Mouse (Mus musculus): ENCODE data around the gene Grik5. TPM values are rescaled to one million over a fixed set of nuclear protein-coding genes. Genes with fewer than 3 reads are reported as not detected.
"Not testable (repeated sequence)": the region's sequence is repeated elsewhere in the genome, so short reads cannot be mapped to it uniquely, and the experiment has no call there.

Grik5 gene
- total RNA-seq, 2 experiments from 2014 or later: 204 to 219 TPM

GRCm38 (mm10) chr7:25082510-25082909, 10.4 kb upstream of the Grik5 start:
- DNase-seq: peak; percentile 41

GRCm38 (mm10) chr7:25080431-25080830, 8.3 kb upstream of the Grik5 start:
- intact Hi-C loops (cut with DNase I): no loop called here

More at GRCm38 (mm10) chr7:25082510-25082909, 10.4 kb upstream of the Grik5 start:
- intact Hi-C loops (cut with DNase I): no loop called here

GRCm38 (mm10) chr7:25079496-25080026, 7.4 kb upstream of the Grik5 start:
- intact Hi-C loops (cut with DNase I): no loop called here
- no peak for DNase-seq

More at GRCm38 (mm10) chr7:25080431-25080830, 8.3 kb upstream of the Grik5 start:
- DNase-seq: no peak

DNA sequence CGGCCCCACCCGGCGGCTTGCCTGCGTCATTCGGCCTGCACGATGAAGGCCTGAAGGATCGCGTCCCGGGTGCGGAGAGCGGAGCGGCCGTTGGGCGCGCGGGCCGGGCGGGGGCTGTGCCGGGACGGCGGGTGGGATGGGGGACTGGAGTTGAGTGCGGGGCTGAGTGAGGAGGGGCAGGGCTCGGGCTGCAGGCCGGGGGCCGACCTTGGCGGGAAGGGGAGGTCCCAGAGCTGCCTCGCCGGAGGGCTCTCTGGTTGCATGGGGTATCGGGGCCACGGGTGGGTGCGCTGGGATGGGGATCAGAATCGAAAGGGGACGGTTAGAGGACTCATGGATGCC, 5.2 kb upstream of the Grik5 start:
- intact Hi-C loops (cut with DNase I): no loop called here
- DNase-seq: no peak

DNA sequence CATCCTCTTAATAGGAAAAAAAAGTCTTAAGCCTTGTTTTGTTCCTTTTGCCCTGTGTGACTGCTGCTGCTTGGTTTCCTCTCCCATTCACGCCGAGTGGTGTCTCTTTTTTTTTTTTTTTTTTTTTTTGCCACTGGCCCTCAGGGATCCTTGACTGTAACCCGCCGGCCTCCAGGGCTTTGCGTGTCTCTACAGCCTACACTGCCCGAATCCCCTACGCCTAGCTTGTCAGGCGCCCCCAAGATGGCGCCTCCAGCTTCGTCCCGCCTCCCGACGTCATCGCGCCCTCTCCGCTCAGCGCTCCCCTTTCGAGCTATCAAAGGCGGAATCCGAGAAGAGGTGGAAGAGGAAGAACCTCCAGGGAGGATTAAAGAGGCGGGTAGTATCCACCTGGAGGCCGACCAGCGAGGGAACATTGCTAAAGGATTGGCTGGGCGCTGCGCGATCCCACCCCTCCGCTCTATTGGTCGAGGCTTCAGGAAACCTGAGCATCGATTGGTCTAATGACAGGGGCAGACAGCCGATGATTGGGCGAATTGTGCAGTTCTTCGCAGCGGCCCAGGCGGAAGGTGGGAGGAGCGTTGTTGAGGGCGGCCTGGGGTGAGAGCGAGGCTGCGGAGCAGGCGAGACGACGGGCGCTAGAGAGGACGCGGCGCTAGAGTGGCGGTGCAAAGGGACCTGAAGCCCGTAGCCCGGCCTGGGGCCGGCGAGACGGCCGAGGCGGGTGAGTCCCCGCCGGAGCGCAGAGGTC, 4.7 kb upstream of the Grik5 start:
- intact Hi-C loops (cut with DNase I): no loop called here
- DNase-seq: peak; percentile 98

DNA sequence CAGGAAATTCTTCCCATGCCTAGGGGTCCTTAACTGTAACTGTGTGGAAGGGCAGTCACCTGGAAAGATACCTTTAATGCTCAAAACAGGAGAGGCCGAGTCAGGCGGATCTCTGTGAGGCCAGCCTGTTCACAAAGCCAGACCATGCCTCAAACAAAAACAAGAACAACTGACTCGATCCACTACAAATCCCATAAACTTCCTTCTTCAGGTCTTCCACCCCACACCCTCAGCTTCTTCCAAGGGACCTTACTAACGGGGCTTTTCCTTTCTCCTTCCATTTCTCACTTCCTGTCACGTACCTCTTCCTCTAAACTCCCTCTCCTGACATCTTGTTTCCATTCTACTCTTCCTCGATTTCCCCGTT, 4.1 kb upstream of the Grik5 start:
- intact Hi-C loops (cut with DNase I): no loop called here
- DNase-seq: no peak

- intact Hi-C loops (cut with DNase I): no loop called here
- no peak for DNase-seq
Measured at GRCm38 (mm10) chr7:25073924-25074323, 1.8 kb upstream of the Grik5 start.

GRCm38 (mm10) chr7:25072716-25073390, 707 bp upstream of the Grik5 start:
- intact Hi-C loops (cut with DNase I): no loop called here
- DNase-seq: peak; percentile 72

DNA sequence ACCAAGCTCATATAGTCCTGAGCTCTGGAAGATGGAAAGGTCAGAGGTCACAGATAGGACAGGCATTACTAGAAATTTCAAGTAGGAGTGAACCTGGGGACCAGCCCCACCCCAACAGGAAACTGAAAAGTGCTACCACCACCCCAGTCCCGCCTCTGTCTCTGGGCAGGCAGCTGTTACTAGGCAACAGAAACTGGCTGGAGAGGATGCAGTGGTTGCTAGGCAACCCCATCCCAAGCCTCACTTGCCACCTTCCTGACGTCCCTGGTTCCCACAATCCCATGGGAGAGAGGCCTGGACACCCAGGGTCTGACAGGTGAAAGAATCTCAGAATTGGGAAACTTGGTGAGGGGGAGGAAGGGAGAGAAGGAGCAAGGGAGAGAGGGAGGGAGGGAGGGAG, 3.4 kb downstream of the Grik5 start:
- intact Hi-C loops (cut with DNase I): no loop called here
- peak; percentile 45 for DNase-seq

DNA sequence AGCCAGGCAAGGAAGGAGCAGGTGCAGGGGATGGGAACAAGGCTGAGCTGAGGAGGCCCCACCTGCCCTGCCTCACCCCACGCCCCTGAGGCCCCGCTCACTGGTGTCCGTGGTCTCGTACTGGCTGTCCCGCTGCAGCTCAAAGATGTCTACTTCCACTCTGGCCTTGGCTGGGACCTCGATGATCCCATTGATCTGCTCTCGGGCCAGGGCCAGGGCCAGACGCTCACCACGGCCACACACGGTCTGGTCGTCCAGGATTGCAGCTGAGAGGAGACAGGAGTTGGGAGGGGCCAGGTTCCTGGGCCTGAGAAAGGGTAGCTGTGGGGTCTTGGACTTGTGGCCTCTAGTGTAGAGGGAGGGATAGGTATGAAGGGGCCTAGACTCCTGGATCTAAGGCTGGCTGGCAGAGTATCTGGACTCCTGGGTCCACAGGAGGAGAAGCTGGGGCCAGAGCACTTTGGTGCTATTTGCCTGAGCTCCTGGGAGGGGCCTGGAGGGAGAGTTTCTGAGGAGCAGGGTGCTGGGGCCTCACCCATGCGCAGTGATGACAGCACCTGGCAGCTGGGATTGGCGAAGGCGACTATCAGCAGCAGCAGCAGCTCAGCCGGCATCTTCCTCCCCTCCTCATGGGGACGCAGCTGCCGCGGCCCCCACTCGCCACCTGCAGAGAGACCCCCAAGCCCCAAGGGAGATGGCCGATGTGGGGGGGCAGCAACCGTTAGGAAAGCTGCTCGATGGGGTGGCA, 4.1 kb downstream of the Grik5 start:
- intact Hi-C loops (cut with DNase I): no loop called here
- no peak for DNase-seq

- DNase-seq: no peak
- intact Hi-C loops (cut with DNase I): no loop called here
Measured at GRCm38 (mm10) chr7:25067338-25067737, 4.8 kb downstream of the Grik5 start.

DNA sequence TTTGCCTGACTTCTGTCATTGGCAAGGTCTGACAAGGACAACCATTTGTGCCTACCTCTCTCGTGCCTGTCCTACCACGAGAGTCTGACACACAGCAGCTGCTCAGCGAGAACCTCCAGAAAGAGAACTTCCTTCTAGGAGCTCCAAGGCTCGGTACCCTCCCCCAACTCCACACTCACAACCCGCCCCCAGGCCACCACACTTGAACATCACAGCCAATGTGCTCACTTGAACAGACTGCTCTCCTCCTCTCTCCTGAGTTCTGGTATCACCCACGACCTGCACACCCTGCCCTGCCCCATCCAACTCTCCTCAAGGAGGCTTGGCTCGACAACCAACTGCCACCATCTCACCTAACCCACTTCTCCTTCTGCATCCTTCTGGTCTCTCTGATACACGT, 8.2 kb downstream of the Grik5 start:
- DNase-seq: no peak

GRCm38 (mm10) chr7:25063346-25063745, 8.8 kb downstream of the Grik5 start:
- intact Hi-C loops (cut with DNase I): no loop called here
- no peak for DNase-seq

More for the DNA sequence above, 8.2 kb downstream of the Grik5 start:
- intact Hi-C loops (cut with DNase I): no loop called here

- intact Hi-C loops (cut with DNase I): no loop called here
- no peak for DNase-seq
Measured at GRCm38 (mm10) chr7:25058836-25059235, 13.3 kb downstream of the Grik5 start.

GRCm38 (mm10) chr7:25058394-25058793, 13.8 kb downstream of the Grik5 start:
- no peak for DNase-seq
- intact Hi-C loops (cut with DNase I): no loop called here

GRCm38 (mm10) chr7:25057888-25058287, 14.3 kb downstream of the Grik5 start:
- DNase-seq: no peak
- intact Hi-C loops (cut with DNase I): no loop called here

DNA sequence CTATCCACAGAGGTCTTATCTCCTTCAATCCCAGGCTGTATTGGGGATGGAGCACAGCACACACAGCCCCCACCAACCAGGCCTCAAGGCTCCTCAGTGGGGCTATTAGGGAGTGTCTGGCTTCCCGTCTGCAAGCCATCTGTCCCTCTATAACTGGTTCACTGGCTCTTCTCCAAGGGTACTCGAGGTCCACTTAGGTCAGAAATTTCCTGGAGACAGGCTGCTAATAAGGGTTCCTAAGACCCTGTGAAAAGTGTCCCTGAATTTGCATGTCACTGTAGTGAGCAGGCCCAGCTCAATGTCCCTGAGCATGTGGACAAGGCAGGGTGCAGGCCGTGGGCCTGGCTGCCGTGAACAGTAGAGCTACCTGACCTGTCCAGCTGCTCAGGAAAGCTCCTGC, 15.2 kb downstream of the Grik5 start:
- intact Hi-C loops (cut with DNase I): no loop called here

GRCm38 (mm10) chr7:25052587-25052986, 19.6 kb downstream of the Grik5 start:
- DNase-seq: no peak
- intact Hi-C loops (cut with DNase I): no loop called here

More for the DNA sequence above, 15.2 kb downstream of the Grik5 start:
- DNase-seq: no peak

DNA sequence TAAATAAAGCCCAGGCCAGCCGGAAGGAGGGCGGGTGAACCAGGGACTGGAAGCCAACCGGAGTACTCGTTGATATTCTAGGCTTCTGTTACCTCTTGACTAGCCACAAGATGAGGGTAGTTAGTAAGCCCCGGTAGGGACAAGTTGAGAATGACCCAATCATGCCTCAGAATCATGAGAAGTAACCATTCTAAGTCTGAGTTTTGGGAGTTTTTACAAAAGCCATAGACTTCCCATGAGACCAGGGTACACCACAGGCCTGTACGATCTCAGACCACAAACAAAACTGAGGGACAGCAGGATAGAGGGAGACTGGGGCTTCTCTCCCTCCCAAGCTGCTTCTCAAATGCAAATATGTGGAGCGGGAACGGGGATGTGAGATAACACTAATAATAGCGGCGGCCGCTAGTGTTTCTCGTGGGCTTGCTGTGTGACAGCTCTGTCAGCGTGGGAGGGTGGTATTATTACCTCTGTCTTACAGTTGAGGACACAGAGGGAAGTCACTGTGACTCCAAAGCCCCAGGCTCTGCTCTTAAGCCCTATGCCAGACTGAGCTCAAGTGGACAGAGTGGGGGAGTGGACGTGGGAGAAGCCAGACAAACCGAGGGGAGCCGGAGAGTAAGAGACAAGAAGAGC, 22.7 kb downstream of the Grik5 start:
- intact Hi-C loops (cut with DNase I): no loop called here
- no peak for DNase-seq

DNA sequence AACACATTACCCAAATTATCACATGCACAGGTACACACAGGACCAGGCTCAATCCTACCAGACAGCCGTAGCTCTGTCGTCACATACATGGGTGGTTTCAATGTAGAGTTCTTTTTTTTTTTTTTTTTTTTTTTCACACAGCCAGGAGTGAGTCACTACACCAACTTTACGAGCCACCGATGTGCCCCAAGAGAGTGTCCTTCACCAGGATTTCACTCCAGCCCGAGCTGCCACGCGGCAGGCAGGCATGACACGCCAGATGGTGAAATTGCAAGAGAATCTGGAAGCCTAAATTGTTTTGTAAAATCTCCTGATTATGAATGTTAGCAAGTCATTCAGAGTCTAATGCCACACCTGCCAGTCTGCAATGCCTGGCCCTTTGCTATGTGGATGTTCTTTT, 24.8 kb downstream of the Grik5 start:
- intact Hi-C loops (cut with DNase I): no loop called here

DNA sequence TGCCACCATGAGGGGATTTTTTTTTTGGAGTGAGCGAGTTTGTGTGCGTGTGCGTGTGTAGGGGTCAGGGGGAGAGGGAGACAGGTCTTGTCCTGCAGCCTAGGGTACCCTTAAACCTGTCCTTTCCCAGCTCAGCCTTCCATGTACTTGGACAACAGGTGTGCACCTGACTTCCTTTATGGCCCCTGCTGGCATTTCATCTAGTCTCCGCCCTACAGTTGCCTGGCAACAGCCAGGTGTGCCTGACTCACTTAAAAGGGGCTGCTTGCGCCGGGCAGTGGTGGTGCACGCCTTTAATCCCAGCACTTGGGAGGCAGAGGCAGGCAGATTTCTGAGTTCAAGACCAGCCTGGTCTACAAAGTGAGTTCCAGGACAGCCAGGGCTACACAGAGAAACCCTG, 27.5 kb downstream of the Grik5 start:
- intact Hi-C loops (cut with DNase I); DNase-seq: not testable (repeated sequence)

More for the DNA sequence above, 24.8 kb downstream of the Grik5 start:
- no peak for DNase-seq
